Mouse (Mus musculus): ENCODE data around the gene Dzip3. TPM values are rescaled to one million over a fixed set of nuclear protein-coding genes. Genes with fewer than 3 reads are reported as not detected.
A peak's percentile ranks its signal among the peaks of the same experiment; 100 is the strongest.

The Dzip3 gene
- total and polyA plus RNA-seq, 2 experiments = 0.37 to 3.4 TPM

DNA sequence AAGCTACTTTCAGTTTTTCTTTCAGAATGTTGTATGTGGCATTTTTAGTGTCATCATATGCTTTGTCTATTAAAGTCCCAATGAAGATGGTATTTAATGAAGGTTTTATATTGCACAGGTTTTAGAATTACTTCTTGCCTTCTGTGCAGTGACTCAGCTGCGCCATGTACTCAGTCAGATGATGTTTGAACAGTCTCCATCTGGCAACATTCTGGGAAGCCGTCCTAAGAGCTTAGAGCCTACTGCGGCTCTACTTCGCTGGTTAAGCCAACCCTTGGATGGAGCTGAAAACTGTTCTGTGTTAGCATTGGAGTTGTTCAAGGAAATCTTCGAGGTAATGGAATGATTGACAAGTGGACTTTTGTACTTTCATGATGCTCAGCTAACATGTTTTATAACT is 10.2 kb upstream of the Dzip3 start:
- 96% methylated on average over 5 of the region's 5 CpGs for WGBS
- no peak for DNase-seq (ENCODE audit: extremely low read depth, low read depth, low spot score)
- TF ChIP-seq POLR2A (IDR thresholded peaks at IDR 0.05; ENCODE audit: extremely low read depth, insufficient read depth, low read length) = no peak
- TF ChIP-seq CTCF (IDR thresholded peaks at IDR 0.05; ENCODE audit: low read depth, low read length) = no peak
- H3K27ac ChIP-seq (replicated peaks; ENCODE audit: insufficient read depth, low read depth, low read length) = no peak overlapping the region
- H3K36me3 ChIP-seq (ENCODE audit: control insufficient read depth, insufficient read depth, low read length) = no peaks in the 10 kb centered on the region
- H3K4me1 ChIP-seq (ENCODE audit: control insufficient read depth, insufficient read depth, low read length) = no peaks in the 10 kb centered on the region
- H3K27me3 ChIP-seq (ENCODE audit: control insufficient read depth, insufficient read depth, low read length) = no peaks in the 10 kb centered on the region
- no peaks in the 10 kb centered on the region for H3K79me2 ChIP-seq (ENCODE audit: control insufficient read depth, insufficient read depth, low read length)
- H3K4me3 ChIP-seq (ENCODE audit: insufficient read depth, low read depth, low read length) = no peak overlapping the region
- no peak overlapping the region for H3K9ac ChIP-seq (ENCODE audit: low read depth, low read length)

DNA sequence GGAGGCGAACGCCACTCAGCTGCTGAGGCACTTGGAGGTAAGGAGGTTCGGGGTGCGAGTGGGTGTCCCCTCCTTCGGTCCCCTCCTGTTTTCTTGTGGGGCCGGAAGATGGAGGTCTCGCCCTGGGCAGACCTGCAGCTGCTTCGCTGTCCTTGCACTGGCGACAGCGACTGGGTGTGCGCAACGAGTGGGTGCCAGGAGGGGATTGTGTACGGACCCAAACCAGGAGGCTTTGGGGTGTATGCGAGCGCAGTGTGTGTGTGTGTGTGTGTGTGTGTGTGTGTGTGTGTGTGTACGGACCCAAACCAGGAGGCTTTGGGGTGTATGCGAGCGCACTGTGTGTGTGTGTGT is 353 bp upstream of the Dzip3 start:
- no peaks in the 10 kb centered on the region for H3K27me3 ChIP-seq (ENCODE audit: control insufficient read depth, insufficient read depth, low read length)
- no peak for DNase-seq (ENCODE audit: extremely low read depth, low read depth, low spot score)
- WGBS = under 1% methylated on average over 18 of the region's 18 CpGs
- peak overlapping the region; percentile 94 for H3K4me3 ChIP-seq (ENCODE audit: insufficient read depth, low read depth, low read length)
- H3K36me3 ChIP-seq (ENCODE audit: control insufficient read depth, insufficient read depth, low read length) = no peaks in the 10 kb centered on the region
- no peak overlapping the region for H3K27ac ChIP-seq (replicated peaks; ENCODE audit: insufficient read depth, low read depth, low read length)
- peaks cover 7% of the 10 kb centered on the region; the same call in 1 of the 2 replicates for H3K79me2 ChIP-seq (ENCODE audit: control insufficient read depth, insufficient read depth, low read length)
- TF ChIP-seq POLR2A (IDR thresholded peaks at IDR 0.05; ENCODE audit: extremely low read depth, insufficient read depth, low read length) = no peak
- TF ChIP-seq CTCF (IDR thresholded peaks at IDR 0.05; ENCODE audit: low read depth, low read length) = no peak
- peak overlapping the region; percentile 76 for H3K9ac ChIP-seq (ENCODE audit: low read depth, low read length)
- peaks cover 5% of the 10 kb centered on the region; the same call in 1 of the 2 replicates for H3K4me1 ChIP-seq (ENCODE audit: control insufficient read depth, insufficient read depth, low read length)

DNA sequence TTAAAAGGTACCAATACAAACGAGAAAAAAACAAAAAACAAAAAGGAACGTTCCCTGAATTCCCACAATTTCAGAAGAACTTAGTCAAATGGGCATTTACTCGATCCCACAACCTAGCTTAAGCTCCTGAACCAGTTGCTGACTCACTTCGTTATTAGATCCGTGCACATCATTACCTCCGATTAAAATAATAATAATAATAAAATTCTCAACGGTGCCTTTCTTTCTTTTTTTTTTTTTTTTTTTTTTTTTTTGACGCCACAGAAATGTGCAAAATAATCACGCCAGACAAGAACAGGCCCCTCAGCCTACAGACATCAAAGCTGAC is 770 bp downstream of the Dzip3 start:
- H3K4me3 ChIP-seq (ENCODE audit: insufficient read depth, low read depth, low read length) = peak overlapping the region; percentile 94
- H3K9ac ChIP-seq (ENCODE audit: low read depth, low read length) = peak overlapping the region; percentile 98
- no peak overlapping the region for H3K27ac ChIP-seq (replicated peaks; ENCODE audit: insufficient read depth, low read depth, low read length)
- peaks cover 7% of the 10 kb centered on the region; the same call in 1 of the 2 replicates for H3K79me2 ChIP-seq (ENCODE audit: control insufficient read depth, insufficient read depth, low read length)
- no peaks in the 10 kb centered on the region for H3K27me3 ChIP-seq (ENCODE audit: control insufficient read depth, insufficient read depth, low read length)
- peaks cover 5% of the 10 kb centered on the region; the same call in 1 of the 2 replicates for H3K4me1 ChIP-seq (ENCODE audit: control insufficient read depth, insufficient read depth, low read length)
- WGBS = under 1% methylated on average over 9 of the region's 9 CpGs
- DNase-seq (ENCODE audit: extremely low read depth, low read depth, low spot score) = peak; percentile 21
- TF ChIP-seq CTCF (IDR thresholded peaks at IDR 0.05; ENCODE audit: low read depth, low read length) (no peak), POLR2A (IDR thresholded peaks at IDR 0.05; ENCODE audit: extremely low read depth, insufficient read depth, low read length) (no peak)
- H3K36me3 ChIP-seq (ENCODE audit: control insufficient read depth, insufficient read depth, low read length) = no peaks in the 10 kb centered on the region

DNA sequence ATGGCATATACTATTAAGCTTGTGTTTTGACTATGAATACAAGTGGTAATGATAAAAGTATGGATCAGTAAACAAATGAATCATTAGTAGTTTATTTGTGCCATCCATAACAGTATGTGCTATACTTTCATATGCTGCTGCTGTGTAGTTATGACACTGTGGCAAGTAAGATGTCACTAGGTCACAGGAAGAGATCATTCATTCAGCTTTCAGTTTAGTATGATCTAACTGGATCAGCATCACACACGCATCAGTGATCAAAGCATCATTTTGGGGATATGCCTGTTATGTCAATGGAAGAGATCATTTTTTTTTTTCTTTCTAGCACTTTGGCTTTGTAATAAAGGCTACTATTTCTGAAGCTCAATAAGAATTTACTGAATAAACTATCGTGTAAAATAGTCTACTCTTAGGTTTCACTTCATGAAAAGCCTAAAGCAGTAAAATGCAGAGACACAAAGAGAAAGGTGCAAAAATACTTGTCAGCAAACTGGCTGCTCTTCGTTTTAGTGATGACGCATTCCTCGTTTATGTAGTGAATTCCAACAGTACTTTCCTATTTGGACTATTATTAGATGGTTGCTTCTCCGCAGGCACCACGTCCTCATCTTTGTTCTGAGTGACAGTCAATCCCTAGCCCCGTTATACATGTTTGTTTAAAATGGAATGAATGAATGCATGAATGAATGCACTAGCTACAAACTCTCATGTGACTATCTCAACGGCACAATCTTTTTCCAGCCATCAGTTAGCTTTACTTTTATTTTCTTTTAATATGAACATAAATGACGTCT is 1.3 kb downstream of the Dzip3 start:
- Histone ChIP-seq H3K9ac (ENCODE audit: low read depth, low read length) (no peak overlapping the region), H3K4me1 (ENCODE audit: control insufficient read depth, insufficient read depth, low read length) (peaks cover 5% of the 10 kb centered on the region; the same call in 1 of the 2 replicates), H3K79me2 (ENCODE audit: control insufficient read depth, insufficient read depth, low read length) (peaks cover 7% of the 10 kb centered on the region; the same call in 1 of the 2 replicates), H3K4me3 (ENCODE audit: insufficient read depth, low read depth, low read length) (peak overlapping the region; percentile 94), H3K27me3 (ENCODE audit: control insufficient read depth, insufficient read depth, low read length) (no peaks in the 10 kb centered on the region), H3K27ac (replicated peaks; ENCODE audit: insufficient read depth, low read depth, low read length) (no peak overlapping the region), H3K36me3 (ENCODE audit: control insufficient read depth, insufficient read depth, low read length) (no peaks in the 10 kb centered on the region)
- peak; percentile 15 for DNase-seq (ENCODE audit: extremely low read depth, low read depth, low spot score)
- no peak for TF ChIP-seq POLR2A (IDR thresholded peaks at IDR 0.05; ENCODE audit: extremely low read depth, insufficient read depth, low read length)
- no peak for TF ChIP-seq CTCF (IDR thresholded peaks at IDR 0.05; ENCODE audit: low read depth, low read length)
- 19% methylated on average over 10 of the region's 10 CpGs for WGBS

DNA sequence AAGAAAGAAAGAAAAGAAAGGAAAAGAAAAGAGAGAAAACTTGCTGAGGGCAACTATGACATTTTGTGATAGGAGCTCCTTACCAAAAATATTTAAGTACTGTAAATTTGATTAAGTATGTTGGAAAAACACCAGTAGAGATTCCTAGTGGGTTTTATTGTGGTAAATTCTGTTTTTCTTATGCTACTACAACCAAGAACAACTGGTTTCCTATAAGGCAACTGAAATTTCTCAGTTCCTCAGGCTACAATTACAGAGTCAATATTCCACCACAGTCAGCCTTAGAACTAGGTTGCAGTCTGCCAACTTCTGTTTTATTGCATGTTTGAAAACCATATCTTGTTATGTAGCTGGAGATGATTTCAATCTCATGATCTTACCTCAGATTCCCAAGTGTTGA is 4.3 kb downstream of the Dzip3 start:
- H3K79me2 ChIP-seq (ENCODE audit: control insufficient read depth, insufficient read depth, low read length) = peaks cover 7% of the 10 kb centered on the region; the same call in 1 of the 2 replicates
- no peak overlapping the region for H3K27ac ChIP-seq (replicated peaks; ENCODE audit: insufficient read depth, low read depth, low read length)
- no peak for DNase-seq (ENCODE audit: extremely low read depth, low read depth, low spot score)
- H3K4me1 ChIP-seq (ENCODE audit: control insufficient read depth, insufficient read depth, low read length) = peaks cover 5% of the 10 kb centered on the region; the same call in 1 of the 2 replicates
- H3K36me3 ChIP-seq (ENCODE audit: control insufficient read depth, insufficient read depth, low read length) = no peaks in the 10 kb centered on the region
- H3K4me3 ChIP-seq (ENCODE audit: insufficient read depth, low read depth, low read length) = no peak overlapping the region
- H3K9ac ChIP-seq (ENCODE audit: low read depth, low read length) = no peak overlapping the region
- H3K27me3 ChIP-seq (ENCODE audit: control insufficient read depth, insufficient read depth, low read length) = no peaks in the 10 kb centered on the region
- TF ChIP-seq CTCF (IDR thresholded peaks at IDR 0.05; ENCODE audit: low read depth, low read length) (no peak), POLR2A (IDR thresholded peaks at IDR 0.05; ENCODE audit: extremely low read depth, insufficient read depth, low read length) (no peak)

DNA sequence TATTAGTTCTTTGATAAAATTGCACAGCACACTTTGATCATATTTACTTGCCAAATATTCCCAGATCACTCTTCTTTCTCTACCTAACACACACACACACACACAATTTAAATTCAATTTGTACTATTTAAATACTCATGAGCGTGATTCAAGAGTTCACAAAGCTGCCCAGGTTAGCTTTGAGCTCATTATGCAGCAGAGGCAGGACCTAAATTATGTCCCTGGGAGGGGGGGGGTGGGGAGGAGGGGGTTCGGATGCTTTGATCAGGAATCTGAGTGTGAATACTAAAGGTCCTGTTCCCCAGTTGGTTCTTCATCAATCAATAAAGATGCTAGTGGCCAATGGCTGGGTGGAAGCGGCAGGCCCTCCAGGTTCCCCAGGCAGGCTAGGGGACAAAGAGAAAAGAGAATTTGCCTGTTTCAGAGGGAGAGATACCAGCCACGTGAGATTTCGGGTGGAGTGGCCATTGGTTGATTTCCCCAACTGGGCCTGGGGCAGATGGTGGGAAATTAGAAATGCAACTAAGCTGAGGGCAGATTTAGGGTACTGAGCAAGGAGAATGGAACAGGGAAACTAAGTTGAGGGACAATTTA is 8.8 kb downstream of the Dzip3 start:
- Histone ChIP-seq H3K79me2 (ENCODE audit: control insufficient read depth, insufficient read depth, low read length) (no peaks in the 10 kb centered on the region), H3K4me1 (ENCODE audit: control insufficient read depth, insufficient read depth, low read length) (no peaks in the 10 kb centered on the region), H3K27ac (replicated peaks; ENCODE audit: insufficient read depth, low read depth, low read length) (no peak overlapping the region), H3K27me3 (ENCODE audit: control insufficient read depth, insufficient read depth, low read length) (no peaks in the 10 kb centered on the region), H3K9ac (ENCODE audit: low read depth, low read length) (no peak overlapping the region), H3K36me3 (ENCODE audit: control insufficient read depth, insufficient read depth, low read length) (no peaks in the 10 kb centered on the region; the same call in 1 of the 2 replicates), H3K4me3 (ENCODE audit: insufficient read depth, low read depth, low read length) (no peak overlapping the region)
- no peak for TF ChIP-seq POLR2A (IDR thresholded peaks at IDR 0.05; ENCODE audit: extremely low read depth, insufficient read depth, low read length)
- TF ChIP-seq CTCF (IDR thresholded peaks at IDR 0.05; ENCODE audit: low read depth, low read length) = no peak
- DNase-seq (ENCODE audit: extremely low read depth, low read depth, low spot score) = no peak
- 72% methylated on average over 5 of the region's 5 CpGs for WGBS
